Mouse (Mus musculus) embryonic fibroblast, embryonic 13.5 days (primary cell): ENCODE data around the gene Gm20388. TPM values are rescaled to one million over a fixed set of nuclear protein-coding genes. Genes with fewer than 3 reads are reported as not detected.

Source experiments
- H3K27ac ChIP-seq: 2 replicates; pipeline ENCODE4 v1.5.1; 2012; ENCODE audit warnings: low read length, control low read depth, inconsistent platforms; ENCODE audit not compliant: insufficient read depth
- H3K4me1 ChIP-seq: 2 replicates; pipeline ENCODE4 v1.6.1; 2011; ENCODE audit warnings: low read length; ENCODE audit not compliant: control insufficient read depth, insufficient read depth
- H3K4me3 ChIP-seq: 2 replicates; pipeline ENCODE4 v1.5.1; 2011; ENCODE audit warnings: mild to moderate bottlenecking, control low read depth, low read length; ENCODE audit not compliant: insufficient read depth
- CTCF ChIP-seq: IDR thresholded peaks from 2 replicates; pipeline ENCODE4 v1.5.1; 2011; ENCODE audit warnings: mild to moderate bottlenecking, control low read depth, low read length, moderate library complexity, borderline replicate concordance; ENCODE audit not compliant: insufficient read depth
- POLR2A ChIP-seq: IDR thresholded peaks from 2 replicates; pipeline ENCODE4 v1.6.1; 2011; ENCODE audit warnings: low read depth, mild to moderate bottlenecking, control low read depth, low read length, moderate library complexity
- polyA plus RNA-seq: library from polyadenylated mRNA; stranded (reverse); fragments of >200 nt; gene quantifications from 2 replicates; pipeline ENCODE4 v1.2.4, GENCODE M21; 2011; ENCODE audit warnings: low read depth; ENCODE audit not compliant: missing spikeins, insufficient read length

The Gm20388 gene
- polyA plus RNA-seq, 1 experiment = 82.8 TPM

GRCm38 (mm10) chr8:124345098-124345497 lies 4434.5 kb downstream of the Gm20388 start:
- no peak overlapping the region for H3K4me3 ChIP-seq
- H3K27ac ChIP-seq = no peak overlapping the region
- H3K4me1 ChIP-seq = peaks cover 9% of the 10 kb centered on the region
- TF ChIP-seq POLR2A (no peak), CTCF (no peak)

DNA sequence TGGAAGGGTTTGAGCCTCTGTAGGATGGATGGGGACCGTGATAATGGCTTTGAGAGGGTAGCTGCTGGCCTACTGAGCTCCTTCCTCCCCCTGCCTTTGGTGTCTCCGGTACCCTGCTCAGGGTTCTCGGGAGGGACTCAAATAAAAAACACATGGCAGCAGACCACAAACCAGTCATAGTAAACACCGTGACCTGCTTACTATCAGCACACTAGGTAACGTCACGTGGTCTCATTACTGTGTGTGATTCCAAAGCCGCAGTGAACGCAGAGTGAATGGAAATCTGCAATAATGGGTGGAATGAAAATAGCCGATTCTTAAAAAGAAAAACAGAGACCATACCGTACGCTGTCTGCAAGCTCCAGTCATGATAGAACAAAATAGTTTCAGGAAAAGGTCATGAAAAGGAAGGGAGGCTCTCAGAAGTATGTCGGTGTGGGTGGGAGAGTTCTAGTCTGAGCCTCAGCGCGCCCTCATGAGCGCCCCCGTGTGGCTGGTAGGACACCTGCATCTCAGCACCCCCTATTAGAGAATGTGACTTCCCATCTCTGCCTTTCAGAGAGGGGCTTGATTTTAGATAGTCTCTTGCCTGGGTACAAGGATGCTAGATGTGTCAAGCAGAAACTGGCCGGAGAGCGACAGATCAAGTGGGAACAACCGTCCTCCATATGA lies 4436.3 kb downstream of the Gm20388 start:
- TF ChIP-seq CTCF (peak; percentile 84), POLR2A (no peak)
- H3K4me1 ChIP-seq = peaks cover 6% of the 10 kb centered on the region
- no peak overlapping the region for H3K4me3 ChIP-seq
- peak overlapping the region; percentile 44 for H3K27ac ChIP-seq

GRCm38 (mm10) chr8:124348087-124348486 lies 4437.4 kb downstream of the Gm20388 start:
- Histone ChIP-seq H3K4me3 (no peak overlapping the region), H3K4me1 (peaks cover 6% of the 10 kb centered on the region), H3K27ac (no peak overlapping the region)
- TF ChIP-seq CTCF (no peak), POLR2A (no peak)

DNA sequence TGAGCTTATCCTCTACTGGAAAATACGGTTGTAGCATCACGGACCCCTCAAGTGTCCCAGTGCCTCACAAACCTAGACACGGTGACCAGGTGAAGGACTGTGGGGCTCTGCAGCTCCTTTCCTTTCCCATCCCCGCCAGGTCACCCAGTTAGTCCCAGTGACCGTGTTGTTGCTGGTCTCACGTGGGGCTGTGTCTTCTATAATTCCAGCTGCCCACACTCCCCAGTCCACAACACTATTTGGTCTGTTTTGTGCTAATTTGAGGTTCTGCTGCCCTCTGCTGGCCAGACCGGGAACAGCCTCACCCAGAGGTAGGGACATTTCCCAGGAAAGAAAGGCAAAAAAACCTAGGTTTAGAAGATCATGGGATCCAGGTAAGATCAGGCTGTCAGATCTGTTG lies 4439.0 kb downstream of the Gm20388 start:
- Histone ChIP-seq H3K4me1 (peaks cover 6% of the 10 kb centered on the region), H3K4me3 (no peak overlapping the region), H3K27ac (no peak overlapping the region)
- TF ChIP-seq POLR2A = no peak
- peak; percentile 64; the same call in 1 of the 2 replicates for TF ChIP-seq CTCF

- Histone ChIP-seq H3K4me3 (no peak overlapping the region), H3K27ac (no peak overlapping the region), H3K4me1 (peaks cover 5% of the 10 kb centered on the region)
- TF ChIP-seq POLR2A = no peak
- TF ChIP-seq CTCF = peak; percentile 24; the same call in 1 of the 2 replicates
These were observed 4441.0 kb downstream of the Gm20388 start for GRCm38 (mm10) chr8:124351636-124352035.

- TF ChIP-seq CTCF = no peak
- TF ChIP-seq POLR2A = no peak
- Histone ChIP-seq H3K4me1 (no peaks in the 10 kb centered on the region), H3K4me3 (no peak overlapping the region), H3K27ac (no peak overlapping the region)
These were observed 4450.3 kb downstream of the Gm20388 start for GRCm38 (mm10) chr8:124360911-124361310.

- Histone ChIP-seq H3K27ac (no peak overlapping the region), H3K4me3 (no peak overlapping the region), H3K4me1 (no peaks in the 10 kb centered on the region)
- no peak for TF ChIP-seq POLR2A
- no peak for TF ChIP-seq CTCF
These were observed 4451.3 kb downstream of the Gm20388 start for GRCm38 (mm10) chr8:124361773-124362427.

DNA sequence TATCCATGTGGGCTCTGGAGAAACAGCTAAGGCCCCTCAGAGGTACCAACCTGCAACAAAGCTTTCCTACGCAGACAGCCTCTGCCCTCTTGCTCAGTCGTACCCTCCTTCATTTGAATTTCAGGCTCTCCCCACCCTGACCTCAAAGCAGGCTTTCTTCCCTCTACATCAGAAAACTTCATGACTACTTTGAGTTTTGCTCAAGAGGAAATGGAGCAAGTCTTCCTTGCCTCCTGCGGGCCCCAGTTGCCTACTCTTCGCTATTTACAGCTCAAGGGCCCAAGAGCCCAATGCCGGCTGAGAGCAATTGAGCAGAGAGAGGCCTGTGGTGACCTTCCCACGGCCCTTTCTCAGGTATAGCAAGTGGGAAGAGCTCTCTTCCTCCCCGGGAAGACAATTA lies 4451.9 kb downstream of the Gm20388 start:
- no peaks in the 10 kb centered on the region for H3K4me1 ChIP-seq
- H3K4me3 ChIP-seq = no peak overlapping the region
- H3K27ac ChIP-seq = no peak overlapping the region
- TF ChIP-seq CTCF (no peak), POLR2A (no peak)

- no peaks in the 10 kb centered on the region for H3K4me1 ChIP-seq
- no peak overlapping the region for H3K4me3 ChIP-seq
- TF ChIP-seq POLR2A (no peak), CTCF (no peak)
- no peak overlapping the region for H3K27ac ChIP-seq
These were observed 4452.7 kb downstream of the Gm20388 start for GRCm38 (mm10) chr8:124363337-124363736.

- Histone ChIP-seq H3K27ac (no peak overlapping the region), H3K4me3 (no peak overlapping the region), H3K4me1 (no peaks in the 10 kb centered on the region)
- TF ChIP-seq CTCF = peak; percentile 95
- TF ChIP-seq POLR2A = no peak
These were observed 4457.6 kb downstream of the Gm20388 start for GRCm38 (mm10) chr8:124368213-124368612.
